Comparison of ENCODE assay signal across 21 mouse cellular contexts in genomic region chr14:86056991-86057390, GRCm38 (mm10).
DNase-seq lines count a peak whose midpoint lies in the region; ATAC-seq and TF ChIP-seq lines count a peak whose summit lies in the region.
"Had no signal": no experiment of that assay in that cellular context is flagged by ENCODE, and none has a peak within 500 bp of the region (broad histone marks: within the 10 kb centered on the region; RNA-seq: fewer than 3 reads in every experiment).

No protein-coding gene starts in this region.

- H3K9ac ChIP-seq in forebrain, embryonic 13.5 days: no peak overlapping the region
- H3K9ac ChIP-seq in forebrain, embryonic 11.5 days (ENCODE audit: low read length): no peak overlapping the region
- H3K9ac ChIP-seq in forebrain, postnatal 0 days: no peak overlapping the region
- H3K9ac ChIP-seq: embryonic facial prominence, embryonic 15.5 days; hindbrain, embryonic 13.5 days; liver, embryonic 12.5 days; neural tube, embryonic 13.5 days had no signal

- H3K27me3 ChIP-seq in forebrain, embryonic 13.5 days: no peaks in the 10 kb centered on the region
- no peaks in the 10 kb centered on the region for H3K27me3 ChIP-seq in forebrain, embryonic 11.5 days (ENCODE audit: control insufficient read depth, insufficient read depth, low read length)
- no peaks in the 10 kb centered on the region for H3K27me3 ChIP-seq in forebrain, postnatal 0 days (ENCODE audit: insufficient read depth, low read length)
- H3K27me3 ChIP-seq: embryonic facial prominence, embryonic 15.5 days; hindbrain, embryonic 13.5 days; liver, embryonic 12.5 days; neural tube, embryonic 13.5 days had no signal

- TF ChIP-seq CTCF in forebrain, postnatal 0 days (IDR thresholded peaks at IDR 0.05; ENCODE audit: low read depth): no peak

- H3K4me2 ChIP-seq in forebrain, embryonic 13.5 days: no peak overlapping the region
- no peak overlapping the region for H3K4me2 ChIP-seq in forebrain, embryonic 11.5 days (ENCODE audit: low read depth, low read length, severe bottlenecking)
- H3K4me2 ChIP-seq in forebrain, postnatal 0 days (ENCODE audit: low read depth): no peak overlapping the region
- H3K4me2 ChIP-seq: embryonic facial prominence, embryonic 15.5 days; hindbrain, embryonic 13.5 days; liver, embryonic 12.5 days; midbrain, embryonic 11.5 days; neural tube, embryonic 13.5 days had no signal

- H3K36me3 ChIP-seq in forebrain, embryonic 13.5 days (ENCODE audit: poor library complexity, severe bottlenecking): no peaks in the 10 kb centered on the region
- H3K36me3 ChIP-seq in forebrain, embryonic 11.5 days (ENCODE audit: control insufficient read depth, insufficient read depth, low read length): no peaks in the 10 kb centered on the region
- H3K36me3 ChIP-seq in forebrain, postnatal 0 days (ENCODE audit: insufficient read depth): no peaks in the 10 kb centered on the region
- H3K36me3 ChIP-seq: embryonic facial prominence, embryonic 15.5 days; hindbrain, embryonic 13.5 days; liver, embryonic 12.5 days; neural tube, embryonic 13.5 days had no signal

- H3K4me1 ChIP-seq in forebrain, embryonic 13.5 days: no peaks in the 10 kb centered on the region
- no peaks in the 10 kb centered on the region for H3K4me1 ChIP-seq in forebrain, embryonic 11.5 days (replicated peaks; ENCODE audit: control insufficient read depth, insufficient read depth, low read length)
- no peaks in the 10 kb centered on the region for H3K4me1 ChIP-seq in forebrain, postnatal 0 days (ENCODE audit: insufficient read depth)
- H3K4me1 ChIP-seq: embryonic facial prominence, embryonic 15.5 days; hindbrain, embryonic 13.5 days; liver, embryonic 12.5 days had no signal

- WGBS in forebrain, embryonic 13.5 days: 71% methylated on average over 4 of the region's 4 CpGs
- WGBS in forebrain, embryonic 11.5 days: 87% methylated on average over 4 of the region's 4 CpGs
- WGBS in forebrain, postnatal 0 days: 38% methylated on average over 4 of the region's 4 CpGs

- H3K27ac ChIP-seq in forebrain, embryonic 13.5 days: no peak overlapping the region
- H3K27ac ChIP-seq in forebrain, embryonic 11.5 days (ENCODE audit: low read depth, low read length): no peak overlapping the region
- H3K27ac ChIP-seq in forebrain, postnatal 0 days (ENCODE audit: low read depth, low read length): no peak overlapping the region
- H3K27ac ChIP-seq: embryonic facial prominence, embryonic 15.5 days; heart, adult 2 months; hindbrain, embryonic 13.5 days; liver, embryonic 12.5 days; neural tube, embryonic 13.5 days had no signal

- no peak overlapping the region for H3K4me3 ChIP-seq in forebrain, embryonic 13.5 days
- no peak overlapping the region for H3K4me3 ChIP-seq in forebrain, embryonic 11.5 days (ENCODE audit: low read depth, low read length)
- no peak overlapping the region for H3K4me3 ChIP-seq in forebrain, postnatal 0 days (ENCODE audit: low read depth, low read length)
- H3K4me3 ChIP-seq: embryonic facial prominence, embryonic 15.5 days; heart, adult 2 months; hindbrain, embryonic 13.5 days; liver, embryonic 12.5 days; neural tube, embryonic 13.5 days had no signal

- ATAC-seq in forebrain, embryonic 13.5 days: peak; percentile 58; the same call in 1 of the 2 replicates
- no peak for ATAC-seq in forebrain, embryonic 11.5 days (replicated peaks; ENCODE audit: low FRiP score)
- ATAC-seq in forebrain, postnatal 0 days: no peak
- ATAC-seq: liver, embryonic 12.5 days had no signal

- intact Hi-C loops in left cerebral cortex, postnatal 36 days (cut with DNase I): no loop called here

- H3K9me3 ChIP-seq in forebrain, embryonic 13.5 days (replicated peaks): no peaks in the 10 kb centered on the region
- no peaks in the 10 kb centered on the region for H3K9me3 ChIP-seq in forebrain, embryonic 11.5 days (ENCODE audit: control insufficient read depth, low read length)
- H3K9me3 ChIP-seq in forebrain, postnatal 0 days (ENCODE audit: low read length): no peaks in the 10 kb centered on the region
- H3K9me3 ChIP-seq: embryonic facial prominence, embryonic 15.5 days; hindbrain, embryonic 13.5 days; liver, embryonic 12.5 days; neural tube, embryonic 13.5 days had no signal

- DNase-seq in forebrain, embryonic 11.5 days (ENCODE audit: low spot score): no peak
- peak; percentile 22 for DNase-seq in layer of hippocampus, adult 9-10 months (ENCODE audit: low spot score)
- no peak for DNase-seq in layer of hippocampus, adult 9-11 months
- DNase-seq in MN1 (ENCODE audit: low spot score): peak; percentile 62
- peak; percentile 30 for DNase-seq in forebrain, postnatal 0 days
- DNase-seq in left cerebral cortex, postnatal 36 days (ENCODE audit: low spot score in 2 of 2): no peak
- DNase-seq: adrenal gland, postnatal 10 days; cerebellum, adult 8-10 months; gastrocnemius, postnatal 10 days; heart, adult 2 months; kidney, adult 11 months; kidney, postnatal 14 days; lung, postnatal 36 days; right cerebral cortex, postnatal 25 days; thymus, postnatal 36 days had no signal

Comparison
In these comparisons a context has a peak if more than half of its experiments do, and no peak if none do; other contexts are left out.
1. DNase-seq: peak in layer of hippocampus, adult 9-10 months (single experiment), MN1 (single experiment) and forebrain, postnatal 0 days (single experiment); none in forebrain, embryonic 11.5 days (single experiment), layer of hippocampus, adult 9-11 months (single experiment) and left cerebral cortex, postnatal 36 days (0 of 2).